Mouse (Mus musculus) lung, postnatal 14 days (tissue): Measurements from ENCODE around the gene Card19.

Experiments
- DNase-seq: peaks from one replicate; pipeline ENCODE4 v3.0.0; 2021

Card19 gene

DNA sequence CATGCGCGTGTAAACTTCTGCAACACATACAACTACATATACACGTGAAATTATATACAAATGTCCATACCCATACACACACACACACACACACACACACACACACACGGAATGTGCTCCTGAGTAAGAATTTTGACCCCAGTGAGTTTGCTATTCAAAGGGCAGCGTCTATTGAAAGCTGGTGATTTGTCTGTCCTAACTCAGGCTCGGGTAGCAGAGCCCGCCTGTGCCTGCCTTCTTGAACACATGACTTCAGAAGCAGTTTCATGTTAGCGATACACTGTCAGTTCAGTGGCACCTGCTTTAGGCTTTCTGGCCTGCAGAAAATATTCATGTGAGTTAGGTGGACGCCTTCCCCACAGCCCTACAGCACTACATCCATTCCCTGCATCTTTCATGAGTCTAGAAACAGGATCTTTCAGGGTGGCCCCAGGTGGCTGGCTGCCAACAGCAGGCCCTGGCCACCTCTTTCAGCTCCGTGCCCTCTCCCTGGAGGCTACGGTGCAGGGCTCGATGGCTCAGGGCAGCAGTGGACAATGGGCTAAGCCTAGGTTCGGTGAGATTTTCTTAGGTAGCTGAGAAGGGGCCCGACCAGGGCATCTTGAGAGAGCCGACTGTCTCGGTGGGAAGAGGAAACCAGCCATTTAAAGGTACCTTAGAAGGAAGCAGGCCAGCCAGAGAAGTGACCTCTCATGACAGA lies 23.5 kb downstream of the Card19 start:
- no peak for DNase-seq

GRCm38 (mm10) chr13:49191673-49192035 lies 24.2 kb downstream of the Card19 start:
- no peak for DNase-seq

- no peak for DNase-seq
These were observed 24.8 kb downstream of the Card19 start for GRCm38 (mm10) chr13:49190876-49191672.

DNA sequence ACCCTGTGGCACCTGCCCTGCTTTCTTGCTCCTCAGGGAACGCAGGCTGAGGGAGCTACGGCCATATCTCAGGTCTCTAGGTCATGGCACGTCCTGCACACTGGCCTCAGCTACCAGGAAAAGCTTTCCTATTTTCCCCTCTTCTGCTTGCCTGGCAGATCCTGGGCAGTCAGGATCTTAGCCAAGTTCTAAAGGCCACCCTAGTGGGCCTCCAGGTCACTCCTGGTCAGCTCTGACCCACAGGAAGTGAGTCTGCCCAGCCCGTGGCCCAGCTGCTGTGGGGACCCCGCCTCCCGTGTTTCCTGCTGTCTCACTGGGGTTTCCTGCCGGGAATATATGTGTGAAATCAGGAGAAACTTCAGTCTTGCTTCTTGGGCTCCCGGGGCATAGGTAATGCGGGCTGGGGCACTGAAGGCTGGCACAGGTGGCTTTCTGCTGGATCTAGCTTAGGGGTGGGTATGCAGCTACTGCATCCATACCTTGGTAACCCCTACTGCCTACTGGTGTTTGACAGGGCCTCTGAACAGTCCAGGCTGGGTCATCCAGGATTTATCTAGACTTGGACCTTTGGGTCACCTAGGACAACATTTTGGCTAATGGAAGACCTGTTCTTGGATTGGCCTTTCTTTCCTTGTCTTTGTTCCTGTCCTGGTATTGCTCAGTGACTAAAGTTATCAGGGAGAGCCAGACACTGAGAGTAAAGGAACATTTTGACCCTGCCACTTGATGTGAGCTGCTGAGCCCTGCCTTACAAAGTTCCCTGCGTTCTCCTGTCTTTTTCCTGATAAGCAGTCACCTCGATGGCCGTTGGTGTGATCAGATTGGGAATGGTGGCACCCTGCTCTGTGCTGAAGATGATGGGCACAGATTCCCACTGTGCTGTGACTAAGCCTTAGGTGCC lies 25.6 kb downstream of the Card19 start:
- DNase-seq = peak; percentile 64

- DNase-seq = no peak
These were observed 26.9 kb downstream of the Card19 start for GRCm38 (mm10) chr13:49188966-49189360.

- DNase-seq = no peak
These were observed 27.4 kb downstream of the Card19 start for GRCm38 (mm10) chr13:49188219-49188965.

- peak; percentile 89 for DNase-seq
These were observed 28.3 kb downstream of the Card19 start, which contains the start of gene Ninj1 for GRCm38 (mm10) chr13:49187288-49188218. Gene Ninj1 (plus strand): TSS chr13:49187485.

DNA sequence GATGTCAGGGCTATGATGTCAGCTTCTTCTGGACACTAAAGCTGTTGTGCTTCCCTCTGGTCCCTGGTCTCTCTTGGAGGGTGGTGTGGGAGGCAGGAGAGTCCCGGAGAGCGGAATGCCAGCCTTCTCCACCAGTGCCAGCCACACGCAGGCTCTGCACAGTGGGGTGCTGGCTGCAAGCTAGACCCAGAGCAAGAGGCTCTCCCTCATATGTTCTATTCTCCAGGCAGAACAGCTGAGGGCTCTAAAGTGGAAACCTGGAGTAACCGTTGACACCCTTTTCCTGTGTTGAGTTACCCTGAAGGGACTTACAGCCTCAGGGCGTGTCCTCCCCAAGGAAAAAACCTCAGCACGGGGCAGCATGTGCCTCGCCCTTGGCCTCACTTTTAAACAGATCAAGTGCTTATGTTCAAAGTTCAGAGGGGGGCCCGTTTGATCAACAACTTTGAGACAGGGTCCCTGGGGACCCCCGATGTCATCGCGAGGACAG lies 29.0 kb downstream of the Card19 start:
- no peak for DNase-seq

DNA sequence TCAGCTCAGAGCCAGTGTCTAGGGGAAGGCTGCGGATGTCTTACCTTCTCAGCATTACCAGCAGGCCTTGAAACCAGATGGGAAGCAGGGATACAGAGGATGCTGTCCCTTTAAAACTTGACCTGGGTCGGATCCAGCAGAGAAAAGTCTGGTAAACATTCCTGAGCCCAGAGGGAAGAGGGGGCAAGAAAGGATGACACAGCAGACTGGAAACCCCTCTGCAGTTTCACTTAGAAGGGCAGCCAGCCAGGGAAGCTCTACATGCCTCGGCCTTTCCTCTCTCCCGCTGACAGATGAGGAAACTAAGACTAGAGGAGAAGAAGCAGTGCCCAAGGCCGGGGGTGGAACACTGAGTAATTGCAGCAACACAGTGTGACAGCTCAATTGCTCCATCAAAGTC lies 32.2 kb downstream of the Card19 start:
- DNase-seq = peak; percentile 29

DNA sequence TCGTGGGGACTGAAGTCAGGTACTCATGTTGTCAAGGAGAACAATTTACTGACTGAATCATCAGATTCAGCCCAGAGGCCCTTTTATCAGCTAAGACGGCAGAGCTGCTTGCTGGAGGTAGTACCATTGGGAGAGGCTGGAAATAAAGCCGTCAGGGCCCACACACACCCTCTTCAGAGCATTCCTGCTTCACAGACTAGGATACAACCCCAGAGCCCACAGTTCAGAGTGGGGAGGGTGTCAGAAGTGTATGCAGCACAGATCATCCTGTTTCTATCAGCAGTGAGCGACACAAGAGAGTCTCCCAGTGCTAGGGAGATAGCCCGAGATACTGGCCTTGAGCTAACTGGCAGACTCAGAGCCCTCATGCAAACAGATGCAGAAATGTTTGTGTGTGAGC lies 32.7 kb downstream of the Card19 start:
- no peak for DNase-seq

DNA sequence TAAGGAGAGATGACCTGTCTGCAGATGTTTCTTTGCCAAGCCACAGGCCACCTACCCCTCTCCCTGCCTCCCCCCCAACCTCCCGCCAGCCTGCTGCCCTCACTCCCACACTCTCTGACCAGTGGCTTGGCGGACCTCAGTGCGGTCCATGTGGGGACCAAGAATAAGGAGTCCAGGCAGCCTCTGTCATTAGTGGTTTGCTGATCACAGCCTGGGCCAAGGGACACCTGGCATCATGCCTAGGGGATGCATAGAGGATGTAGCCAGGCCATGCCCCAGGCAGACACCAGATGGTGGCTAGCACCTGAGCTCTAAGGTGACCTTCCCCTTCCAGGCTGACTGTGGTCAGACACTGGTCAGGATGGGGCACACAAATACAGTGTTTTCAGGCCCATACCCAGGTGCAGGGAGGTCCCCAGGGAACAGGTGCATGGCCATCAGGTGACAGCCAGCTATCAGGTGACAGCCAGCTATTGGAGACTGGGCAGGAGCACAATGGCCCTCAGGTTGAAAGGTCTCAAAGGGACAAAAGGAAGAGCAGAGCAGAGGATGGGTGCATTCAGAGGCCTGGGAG lies 34.3 kb downstream of the Card19 start:
- DNase-seq = no peak

GRCm38 (mm10) chr13:49180691-49181090 lies 35.1 kb downstream of the Card19 start:
- no peak for DNase-seq

- DNase-seq = no peak
These were observed 35.6 kb downstream of the Card19 start for GRCm38 (mm10) chr13:49180274-49180673.

- DNase-seq = peak; percentile 72
These were observed 36.8 kb downstream of the Card19 start for GRCm38 (mm10) chr13:49178839-49179585.

- no peak for DNase-seq
These were observed 40.3 kb downstream of the Card19 start for GRCm38 (mm10) chr13:49175509-49175908.

DNA sequence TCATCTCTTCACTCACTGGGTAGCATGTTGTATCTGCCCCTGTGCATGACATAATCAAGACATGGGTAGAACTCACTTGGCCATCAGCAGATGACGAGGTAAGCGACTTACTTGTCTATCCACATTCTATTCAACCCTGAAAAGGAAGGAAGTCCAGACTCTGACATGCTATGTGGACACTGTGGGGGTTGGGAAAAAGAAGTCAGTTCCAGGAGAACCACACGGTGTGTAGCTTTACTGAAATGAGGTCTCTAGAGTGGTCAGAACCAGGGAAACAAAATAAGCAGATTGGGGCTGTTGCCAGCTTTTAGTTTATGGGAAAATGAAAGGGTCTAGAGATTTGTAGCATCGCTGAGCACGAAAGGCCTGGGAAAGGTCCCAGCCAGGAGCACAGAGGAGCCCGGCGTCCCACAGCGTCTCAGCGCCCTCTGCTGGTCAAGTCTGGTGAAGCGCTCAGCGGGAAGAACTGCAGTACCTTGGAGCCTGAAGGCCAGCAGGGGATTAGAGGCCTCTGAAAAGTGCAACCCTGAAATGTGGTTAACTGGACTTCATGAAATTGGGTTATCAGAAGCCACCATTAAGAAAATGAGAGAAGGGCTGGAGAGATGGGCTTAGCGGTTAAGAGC lies 42.8 kb downstream of the Card19 start:
- DNase-seq = peak; percentile 96

DNA sequence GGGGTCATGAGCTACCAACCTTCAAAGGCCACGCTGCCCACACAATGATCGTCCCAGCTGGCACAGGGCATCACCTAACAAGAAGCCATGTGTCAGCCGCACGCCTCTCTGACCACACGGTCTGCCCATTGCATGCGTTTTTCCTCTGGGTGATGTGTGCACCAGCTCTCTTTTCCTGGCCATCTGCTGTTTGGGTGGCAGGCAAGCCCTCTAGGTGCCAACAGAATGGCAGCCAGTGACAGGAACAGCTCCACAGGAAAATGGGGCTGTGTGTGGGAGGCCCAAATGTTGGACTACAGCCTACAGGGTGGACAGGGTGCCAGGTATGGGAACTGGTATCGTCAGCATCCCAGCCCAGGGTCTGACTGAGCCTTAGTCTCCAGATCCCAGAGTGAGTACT lies 43.5 kb downstream of the Card19 start:
- no peak for DNase-seq

GRCm38 (mm10) chr13:49171729-49172128 lies 44.1 kb downstream of the Card19 start:
- no peak for DNase-seq

GRCm38 (mm10) chr13:49170623-49171022 lies 45.2 kb downstream of the Card19 start:
- no peak for DNase-seq
